ENCODE assay signal across 28 mouse cellular contexts in genomic region chrX:99602268-99602885, GRCm38 (mm10).
DNase-seq lines count a peak whose midpoint lies in the region; ATAC-seq and TF ChIP-seq lines count a peak whose summit lies in the region.
"Had no signal": no experiment of that assay in that cellular context is flagged by ENCODE, and none has a peak within 500 bp of the region (broad histone marks: within the 10 kb centered on the region; RNA-seq: fewer than 3 reads in every experiment).

No protein-coding gene starts in this region.

- TF ChIP-seq CTCF in cerebellum, adult 2 months (IDR thresholded peaks at IDR 0.05; ENCODE audit: borderline replicate concordance, insufficient read depth, low read depth, low read length) = no peak

- peaks cover 91% of the 10 kb centered on the region for H3K27me3 ChIP-seq in embryonic facial prominence, embryonic 10.5 days (replicated peaks; ENCODE audit: low read depth, poor library complexity, severe bottlenecking)
- H3K27me3 ChIP-seq in kidney, embryonic 14.5 days (ENCODE audit: control insufficient read depth, insufficient read depth, low read length) = no peaks in the 10 kb centered on the region
- no peaks in the 10 kb centered on the region for H3K27me3 ChIP-seq in cerebellum, adult 2 months (ENCODE audit: control insufficient read depth, insufficient read depth, low read length)
- peaks cover 20% of the 10 kb centered on the region for H3K27me3 ChIP-seq in forebrain, embryonic 11.5 days (ENCODE audit: control insufficient read depth, insufficient read depth, low read length)

- DNase-seq in embryonic facial prominence, embryonic 10.5 days (ENCODE audit: low spot score) = peak; percentile 6
- peak; percentile 30 for DNase-seq in kidney, adult 11 months
- DNase-seq in kidney, postnatal 14 days = peak; percentile 45
- DNase-seq in cerebellum, adult 2 months = no peak
- DNase-seq in layer of hippocampus, postnatal 25 days (ENCODE audit: extremely low spot score in 1 of 2, low spot score in 1 of 2) = no peak
- DNase-seq in forebrain, embryonic 11.5 days (ENCODE audit: low spot score) = no peak
- DNase-seq: adrenal gland, adult 2 months; adrenal gland, postnatal 36 days; cerebellum, adult 9-10 months; cerebellum, postnatal 36 days; gastrocnemius, postnatal 10 days; liver, postnatal 0 days; lung, postnatal 4 days; retina, postnatal 1 day; right cerebral cortex, postnatal 14 days; thymus, adult 2 months; thymus, postnatal 36 days had no signal

- 0 out of 2 replicates have a peak, but pooled peaks have one; percentile 29 for ATAC-seq in kidney, embryonic 14.5 days (ENCODE audit: low FRiP score, low TSS enrichment)
- ATAC-seq in forebrain, embryonic 11.5 days (replicated peaks; ENCODE audit: low FRiP score) = no peak
- ATAC-seq: activated CD4-positive, CD25-positive, alpha-beta regulatory T cell, adult 4 months; CD4-positive, CD25-positive, alpha-beta regulatory T cell, adult 4 months; forebrain, embryonic 13.5 days; intestine, postnatal 0 days; liver, postnatal 0 days; midbrain, embryonic 15.5 days had no signal

- H3K9me3 ChIP-seq in embryonic facial prominence, embryonic 10.5 days = no peaks in the 10 kb centered on the region
- no peaks in the 10 kb centered on the region for H3K9me3 ChIP-seq in kidney, embryonic 14.5 days (ENCODE audit: control insufficient read depth, low read length)
- no peaks in the 10 kb centered on the region for H3K9me3 ChIP-seq in forebrain, embryonic 11.5 days (ENCODE audit: control insufficient read depth, low read length)
- H3K9me3 ChIP-seq: embryonic facial prominence, embryonic 12.5 days; forebrain, embryonic 13.5 days; limb, embryonic 13.5 days; midbrain, embryonic 15.5 days; neural tube, embryonic 15.5 days had no signal

- TF ChIP-seq POLR2A in cerebellum, adult 2 months (IDR thresholded peaks at IDR 0.05; ENCODE audit: borderline replicate concordance, insufficient read depth, low read length) = no peak

- H3K4me2 ChIP-seq in kidney, embryonic 14.5 days (replicated peaks; ENCODE audit: low read depth, low read length) = no peak overlapping the region
- H3K4me2 ChIP-seq in forebrain, embryonic 11.5 days (ENCODE audit: low read depth, low read length, severe bottlenecking) = no peak overlapping the region
- H3K4me2 ChIP-seq: embryonic facial prominence, embryonic 12.5 days; forebrain, embryonic 13.5 days; limb, embryonic 13.5 days; liver, embryonic 11.5 days; midbrain, embryonic 15.5 days; neural tube, embryonic 15.5 days had no signal

- H3K4me1 ChIP-seq in embryonic facial prominence, embryonic 10.5 days = peaks cover 17% of the 10 kb centered on the region
- 0 out of 2 replicates have a peak, but pooled peaks cover 5% of the 10 kb centered on the region for H3K4me1 ChIP-seq in kidney, embryonic 14.5 days (ENCODE audit: control insufficient read depth, insufficient read depth, low read length)
- no peaks in the 10 kb centered on the region for H3K4me1 ChIP-seq in cerebellum, adult 2 months (ENCODE audit: control insufficient read depth, insufficient read depth, low read length)
- H3K4me1 ChIP-seq in forebrain, embryonic 11.5 days (replicated peaks; ENCODE audit: control insufficient read depth, insufficient read depth, low read length) = no peaks in the 10 kb centered on the region
- H3K4me1 ChIP-seq: embryonic facial prominence, embryonic 12.5 days; midbrain, embryonic 15.5 days; neural tube, embryonic 15.5 days had no signal

- no peaks in the 10 kb centered on the region for H3K36me3 ChIP-seq in embryonic facial prominence, embryonic 10.5 days (replicated peaks)
- no peaks in the 10 kb centered on the region for H3K36me3 ChIP-seq in kidney, embryonic 14.5 days (ENCODE audit: control insufficient read depth, insufficient read depth, low read length)
- no peaks in the 10 kb centered on the region for H3K36me3 ChIP-seq in forebrain, embryonic 11.5 days (ENCODE audit: control insufficient read depth, insufficient read depth, low read length)
- H3K36me3 ChIP-seq: embryonic facial prominence, embryonic 12.5 days; limb, embryonic 13.5 days; midbrain, embryonic 15.5 days; neural tube, embryonic 15.5 days had no signal

- H3K4me3 ChIP-seq in embryonic facial prominence, embryonic 10.5 days = no peak overlapping the region
- H3K4me3 ChIP-seq in kidney, embryonic 14.5 days (ENCODE audit: low read length) = no peak overlapping the region
- H3K4me3 ChIP-seq in cerebellum, adult 2 months (replicated peaks; ENCODE audit: insufficient read depth, low read depth, low read length) = no peak overlapping the region
- H3K4me3 ChIP-seq in forebrain, embryonic 11.5 days (ENCODE audit: low read depth, low read length) = no peak overlapping the region
- H3K4me3 ChIP-seq: embryonic facial prominence, embryonic 12.5 days; forebrain, embryonic 13.5 days; limb, embryonic 13.5 days; midbrain, embryonic 15.5 days; neural tube, embryonic 15.5 days had no signal

- H3K9ac ChIP-seq in kidney, embryonic 14.5 days (ENCODE audit: low read depth, low read length) = no peak overlapping the region
- no peak overlapping the region for H3K9ac ChIP-seq in forebrain, embryonic 11.5 days (ENCODE audit: low read length)
- H3K9ac ChIP-seq: embryonic facial prominence, embryonic 12.5 days; forebrain, embryonic 13.5 days; limb, embryonic 13.5 days; liver, postnatal 0 days; midbrain, embryonic 15.5 days; neural tube, embryonic 15.5 days had no signal

- WGBS in embryonic facial prominence, embryonic 10.5 days = 79% methylated on average over 12 of the region's 12 CpGs
- WGBS in kidney, embryonic 14.5 days = 74% methylated on average over 12 of the region's 12 CpGs
- 50% methylated on average over 12 of the region's 12 CpGs for WGBS in cerebellum, adult 2 months
- 87% methylated on average over 12 of the region's 12 CpGs for WGBS in forebrain, embryonic 11.5 days

- no peak overlapping the region for H3K27ac ChIP-seq in embryonic facial prominence, embryonic 10.5 days (replicated peaks)
- no peak overlapping the region for H3K27ac ChIP-seq in kidney, embryonic 14.5 days (ENCODE audit: low read depth, low read length)
- H3K27ac ChIP-seq in cerebellum, adult 2 months (ENCODE audit: insufficient read depth, low read length) = no peak overlapping the region
- no peak overlapping the region for H3K27ac ChIP-seq in forebrain, embryonic 11.5 days (ENCODE audit: low read depth, low read length)
- H3K27ac ChIP-seq: embryonic facial prominence, embryonic 12.5 days; forebrain, embryonic 13.5 days; limb, embryonic 13.5 days; midbrain, embryonic 15.5 days; neural tube, embryonic 15.5 days; stomach, postnatal 0 days had no signal

Comparison
In these comparisons a context has a peak if more than half of its experiments do, and no peak if none do; other contexts are left out.
1. DNase-seq: peak in embryonic facial prominence, embryonic 10.5 days (single experiment), kidney, adult 11 months (single experiment) and kidney, postnatal 14 days (single experiment); none in cerebellum, adult 2 months (0 of 2), layer of hippocampus, postnatal 25 days (0 of 2) and forebrain, embryonic 11.5 days (single experiment).